Mouse (Mus musculus) embryo, embryonic 11 days (tissue): ENCODE results near the gene Mrgprb8.
"Not testable (repeated sequence)": the region's sequence is repeated elsewhere in the genome, so short reads cannot be mapped to it uniquely, and the experiment has no call there.

Experiments
- DNase-seq: peaks from one replicate; pipeline ENCODE4 v3.0.0-alpha.2; 2015

Mrgprb8 gene

GRCm38 (mm10) chr7:48388226-48388625, at the start of gene Mrgprb8:
Mrgprb8 (plus strand) TSS chr7:48388526.
- no peak for DNase-seq

- DNase-seq, result not testable (repeated sequence)
These were observed 47.6 kb downstream of the Mrgprb8 start for GRCm38 (mm10) chr7:48435936-48436335.

- DNase-seq, result no peak
These were observed 48.3 kb downstream of the Mrgprb8 start for GRCm38 (mm10) chr7:48436581-48436980.
